Mouse (Mus musculus) testis, adult 2 months (tissue): Measurements from ENCODE around the gene Rhox2g. TPM values are rescaled to one million over a fixed set of nuclear protein-coding genes. Genes with fewer than 3 reads are reported as not detected.
A peak's percentile ranks its signal among the peaks of the same experiment; 100 is the strongest.
"Not testable (repeated sequence)": the region's sequence is repeated elsewhere in the genome, so short reads cannot be mapped to it uniquely, and the experiment has no call there.

Experiments
- H3K27ac ChIP-seq: fragments of 200-500 bp; 2 replicates; pipeline ENCODE4 v1.5.1; 2012; ENCODE audit warnings: low read depth, low read length; ENCODE audit not compliant: control insufficient read depth, insufficient read depth
- H3K27me3 ChIP-seq: fragments of 200-500 bp; 2 replicates; pipeline ENCODE4 v1.6.1; 2012; ENCODE audit warnings: mild to moderate bottlenecking, low read length, moderate library complexity; ENCODE audit not compliant: control insufficient read depth, insufficient read depth
- H3K36me3 ChIP-seq: fragments of 200-500 bp; 2 replicates; pipeline ENCODE4 v1.6.1; 2012; ENCODE audit warnings: mild to moderate bottlenecking, low read length; ENCODE audit not compliant: control insufficient read depth, insufficient read depth
- H3K4me1 ChIP-seq: fragments of 200-500 bp; 2 replicates; pipeline ENCODE4 v1.6.1; 2012; ENCODE audit warnings: low read length; ENCODE audit not compliant: control insufficient read depth, insufficient read depth
- H3K4me3 ChIP-seq: fragments of 200-500 bp; 2 replicates; pipeline ENCODE4 v1.5.1; 2012; ENCODE audit warnings: low read depth, mild to moderate bottlenecking, low read length, moderate library complexity, mixed read lengths; ENCODE audit not compliant: control insufficient read depth
- CTCF ChIP-seq: fragments of 200-500 bp; IDR thresholded peaks from 2 replicates; pipeline ENCODE4 v1.5.1; 2012; ENCODE audit warnings: low read depth, mild to moderate bottlenecking, inconsistent platforms, low read length, moderate library complexity; ENCODE audit not compliant: control insufficient read depth, insufficient read depth, insufficient replicate concordance
- POLR2A ChIP-seq: fragments of 200-500 bp; IDR thresholded peaks from 2 replicates; pipeline ENCODE4 v1.6.1; 2012; ENCODE audit warnings: low read depth, mild to moderate bottlenecking, inconsistent platforms, low read length, moderate library complexity; ENCODE audit not compliant: control insufficient read depth
- polyA plus RNA-seq: library from polyadenylated mRNA; depleted of rRNA; stranded (reverse); fragments of >200 nt; gene quantifications from 2 replicates; pipeline ENCODE4 v1.2.3, GENCODE M21; 2012; rRNA removed

Gene Rhox2g
- polyA plus RNA-seq, result not detected in 2 replicates

- H3K4me3 ChIP-seq, result peak within 1 kb of the TSS; percentile 17; the same call in 1 of the 2 replicates
- H3K4me1 ChIP-seq, H3K27ac ChIP-seq, H3K36me3 ChIP-seq, H3K27me3 ChIP-seq: not testable (repeated sequence)
Measured at GRCm38 (mm10) chrX:37643370-37643769, at the start of gene Rhox2g. Rhox2g (minus strand) TSS chrX:37643470.

GRCm38 (mm10) chrX:37692261-37692660 is 49.0 kb upstream of the Rhox2g start:
- TF ChIP-seq POLR2A (no peak), CTCF (no peak)
- Histone ChIP-seq H3K27me3 (no peaks in the 10 kb centered on the region), H3K4me1 (no peaks in the 10 kb centered on the region), H3K27ac (no peak overlapping the region), H3K4me3 (no peak overlapping the region), H3K36me3 (no peaks in the 10 kb centered on the region)

- peak overlapping the region; percentile 68 for H3K4me3 ChIP-seq
- TF ChIP-seq POLR2A (no peak), CTCF (no peak)
- no peaks in the 10 kb centered on the region for H3K27me3 ChIP-seq
- no peaks in the 10 kb centered on the region for H3K36me3 ChIP-seq
- H3K27ac ChIP-seq, result peak overlapping the region; percentile 43; the same call in 1 of the 2 replicates
- no peaks in the 10 kb centered on the region for H3K4me1 ChIP-seq
Measured at GRCm38 (mm10) chrX:37683031-37683715, 39.9 kb upstream of the Rhox2g start.

DNA sequence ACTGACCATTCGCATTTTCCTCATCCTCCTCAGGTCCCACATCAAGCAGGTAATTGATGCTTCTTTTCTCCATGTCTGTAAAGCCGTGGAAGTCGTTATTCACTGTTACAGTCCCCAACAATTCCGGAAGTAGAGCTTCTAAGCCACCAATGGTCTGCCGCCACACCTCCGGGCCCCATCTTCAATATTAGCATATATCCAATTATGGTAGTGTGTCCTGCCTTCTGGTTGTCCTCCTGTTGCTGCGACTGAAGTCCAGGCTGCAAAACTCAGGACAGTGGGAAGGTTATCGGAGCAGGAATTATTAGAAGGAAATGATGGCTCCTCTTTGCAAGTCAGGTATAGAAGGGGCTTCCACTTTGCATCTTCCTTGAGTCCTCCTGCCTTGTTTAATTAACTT is 29.9 kb upstream of the Rhox2g start, which contains the start of gene Rhox2h:
Gene Rhox2h (minus strand): TSS at position 101 of the 400 bp plus-strand sequence.
- H3K27ac ChIP-seq, result not testable (repeated sequence)

GRCm38 (mm10) chrX:37668664-37669063 is 25.4 kb upstream of the Rhox2g start, which contains the start of gene Rhox3h:
Rhox3h (minus strand) TSS chrX:37668764.
- not testable (repeated sequence) for H3K27me3 ChIP-seq, H3K27ac ChIP-seq, H3K4me1 ChIP-seq, H3K36me3 ChIP-seq, H3K4me3 ChIP-seq

More for the DNA sequence above, 29.9 kb upstream of the Rhox2g start, which contains the start of gene Rhox2h:
- H3K27me3 ChIP-seq, H3K4me3 ChIP-seq, H3K4me1 ChIP-seq, H3K36me3 ChIP-seq: not testable (repeated sequence)

GRCm38 (mm10) chrX:37651227-37651626 is 8.0 kb upstream of the Rhox2g start, which contains the start of gene Rhox4g:
Rhox4g (minus strand) TSS chrX:37651327.
- H3K4me1 ChIP-seq, H3K4me3 ChIP-seq, H3K27me3 ChIP-seq, H3K36me3 ChIP-seq, H3K27ac ChIP-seq: not testable (repeated sequence)

- H3K4me3 ChIP-seq, H3K27ac ChIP-seq, H3K27me3 ChIP-seq, H3K4me1 ChIP-seq, H3K36me3 ChIP-seq: not testable (repeated sequence)
Measured at GRCm38 (mm10) chrX:37628512-37628911, 14.8 kb downstream of the Rhox2g start, which contains the start of gene Rhox3g. Rhox3g (minus strand) TSS chrX:37628612.

- H3K4me1 ChIP-seq, H3K27ac ChIP-seq: not testable (repeated sequence)
Measured at GRCm38 (mm10) chrX:37607604-37608003, 35.7 kb downstream of the Rhox2g start, which contains the start of gene Rhox4f. Rhox4f (minus strand) TSS chrX:37607704.

More at GRCm38 (mm10) chrX:37607604-37608003, 35.7 kb downstream of the Rhox2g start, which contains the start of gene Rhox4f:
- H3K4me3 ChIP-seq, H3K27me3 ChIP-seq, H3K36me3 ChIP-seq: not testable (repeated sequence)

Other genes with a start within 250 kb of the Rhox2g start
- 0.32 and 0.43 TPM in 2 replicates for gene Rhox2b, start 231.4 kb downstream of the Rhox2g start, polyA plus RNA-seq
- gene Rhox4b, start 211.0 kb downstream of the Rhox2g start, polyA plus RNA-seq, result not detected in 2 replicates
- gene Rhox2c, start 189.8 kb downstream of the Rhox2g start, polyA plus RNA-seq, result 0.21 TPM in 1 of 2 replicates, not detected in the other
- 0.21 and 0.25 TPM in 2 replicates for gene Rhox3c, start 184.9 kb downstream of the Rhox2g start, polyA plus RNA-seq
- not detected in 2 replicates for gene Rhox4c, start 163.1 kb downstream of the Rhox2g start, polyA plus RNA-seq
- 0.17 TPM in 1 of 2 replicates, not detected in the other for gene Rhox2d, start 150.0 kb downstream of the Rhox2g start, polyA plus RNA-seq
- 0.19 TPM in 1 of 2 replicates, not detected in the other for gene Rhox4d, start 129.1 kb downstream of the Rhox2g start, polyA plus RNA-seq
- gene Rhox2e, start 113.0 kb downstream of the Rhox2g start, polyA plus RNA-seq, result 0.19 and 0.31 TPM in 2 replicates
- not detected in 2 replicates for gene Rhox3e, start 101.5 kb downstream of the Rhox2g start, polyA plus RNA-seq
- not detected in 2 replicates for gene Rhox4e, start 86.1 kb downstream of the Rhox2g start, polyA plus RNA-seq
- gene Rhox2f, start 72.1 kb downstream of the Rhox2g start, polyA plus RNA-seq, result not detected in 2 replicates
- gene Rhox3f, start 62.5 kb downstream of the Rhox2g start, polyA plus RNA-seq, result 0.23 and 0.32 TPM in 2 replicates
- gene Rhox4f, start 35.8 kb downstream of the Rhox2g start, polyA plus RNA-seq, result not detected in 2 replicates
- gene Rhox3g, start 14.9 kb downstream of the Rhox2g start, polyA plus RNA-seq, result 0.13 TPM in 1 of 2 replicates, not detected in the other
- not detected in 2 replicates for gene Rhox4g, start 7.9 kb upstream of the Rhox2g start, polyA plus RNA-seq
- gene Rhox3h, start 25.3 kb upstream of the Rhox2g start, polyA plus RNA-seq, result 0.29 and 0.47 TPM in 2 replicates
- gene Rhox2h, start 29.8 kb upstream of the Rhox2g start, polyA plus RNA-seq, result not detected in 2 replicates
- gene Rhox5, start 161.4 kb upstream of the Rhox2g start, polyA plus RNA-seq, result 9.3 and 15.5 TPM in 2 replicates
- not detected in 2 replicates for gene Rhox6, start 183.4 kb upstream of the Rhox2g start, polyA plus RNA-seq
- not detected in 2 replicates for gene Rhox7a, start 188.2 kb upstream of the Rhox2g start, polyA plus RNA-seq
- gene Rhox8, start 235.5 kb upstream of the Rhox2g start, polyA plus RNA-seq, result 6.1 and 10.7 TPM in 2 replicates